Mouse (Mus musculus): ENCODE results near the gene Rims3. TPM values are rescaled to one million over a fixed set of nuclear protein-coding genes. Genes with fewer than 3 reads are reported as not detected.

Gene Rims3
- total RNA-seq, 2 experiments from 2014 or later: 25.9 to 28.9 TPM

GRCm38 (mm10) chr4:120850946-120851345, 3.7 kb upstream of the Rims3 start:
- peak in 1 of 2 experiments; percentile 45 for DNase-seq

GRCm38 (mm10) chr4:120855360-120856060, 894 bp downstream of the Rims3 start:
- no peak for DNase-seq

GRCm38 (mm10) chr4:120856376-120856775, 1.8 kb downstream of the Rims3 start:
- no peak for DNase-seq

DNA sequence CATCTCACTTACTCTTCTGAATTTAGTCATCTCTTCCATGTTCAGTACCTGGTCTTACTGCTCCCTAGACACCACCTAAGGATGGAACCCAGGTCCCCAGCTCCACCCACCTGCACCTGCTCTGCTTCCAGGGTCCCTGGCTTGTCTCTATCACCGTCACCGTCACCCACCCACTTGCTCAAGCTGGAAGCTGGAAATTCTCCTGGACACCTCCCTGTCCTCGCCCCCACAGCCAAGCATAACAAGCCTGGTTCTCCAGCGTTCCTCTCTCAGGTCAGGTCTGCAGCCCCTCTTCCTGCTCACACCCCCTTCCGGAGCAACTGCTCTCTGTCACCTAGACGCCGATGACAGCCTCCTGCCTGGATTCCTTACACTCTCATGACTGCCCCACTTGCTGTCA, 5.2 kb downstream of the Rims3 start:
- DNase-seq: no peak

- DNase-seq: no peak
Observed at GRCm38 (mm10) chr4:120866211-120866610, 11.6 kb downstream of the Rims3 start.

- no peak for DNase-seq
Observed at GRCm38 (mm10) chr4:120868246-120868645, 13.6 kb downstream of the Rims3 start.

- DNase-seq: no peak
Observed at GRCm38 (mm10) chr4:120868988-120869387, 14.4 kb downstream of the Rims3 start.

DNA sequence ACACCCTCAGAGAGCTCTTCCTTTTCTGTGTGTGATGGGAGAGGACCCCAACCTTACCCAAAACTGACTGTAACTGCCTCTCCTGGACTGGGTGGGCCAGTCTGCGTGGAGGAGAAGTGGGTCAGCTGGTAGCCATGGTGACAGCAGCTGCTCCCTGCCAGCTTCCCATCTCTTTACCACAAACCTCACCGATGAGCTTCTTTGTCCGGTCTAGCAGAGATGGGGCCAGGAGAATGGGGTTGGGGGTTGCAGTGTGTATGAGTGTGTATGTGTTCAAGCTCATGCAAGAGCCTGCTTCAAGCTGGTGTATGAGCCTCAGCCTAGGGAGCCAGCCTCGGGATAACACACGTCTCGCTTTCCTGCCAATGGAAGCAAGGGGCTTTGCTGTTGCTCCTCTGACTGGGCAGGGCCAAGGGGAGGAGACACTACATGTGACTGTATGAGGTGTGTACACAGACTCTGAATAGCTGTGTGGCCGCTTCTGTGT, 15.7 kb downstream of the Rims3 start:
- DNase-seq: no peak

DNA sequence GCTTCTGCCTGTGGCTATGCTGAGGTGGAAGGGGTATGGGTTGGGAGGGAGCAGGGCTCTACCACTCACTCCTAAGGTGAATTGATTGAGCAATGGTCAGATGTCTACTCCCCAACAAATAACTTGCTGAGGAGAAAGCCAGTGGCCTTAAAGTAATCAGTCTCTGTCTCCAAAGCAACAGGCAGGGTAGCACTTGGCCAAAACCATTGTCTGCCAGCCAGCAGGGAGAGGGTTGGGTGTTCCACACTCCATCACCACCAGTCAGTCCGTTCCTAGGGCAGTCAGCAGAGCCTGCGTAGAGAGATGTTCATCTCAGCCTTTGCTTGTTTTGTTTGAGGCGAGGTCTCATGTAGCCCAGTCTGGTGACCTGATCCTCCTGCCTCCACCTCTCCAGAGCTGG, 21.3 kb downstream of the Rims3 start:
- DNase-seq: no peak

DNA sequence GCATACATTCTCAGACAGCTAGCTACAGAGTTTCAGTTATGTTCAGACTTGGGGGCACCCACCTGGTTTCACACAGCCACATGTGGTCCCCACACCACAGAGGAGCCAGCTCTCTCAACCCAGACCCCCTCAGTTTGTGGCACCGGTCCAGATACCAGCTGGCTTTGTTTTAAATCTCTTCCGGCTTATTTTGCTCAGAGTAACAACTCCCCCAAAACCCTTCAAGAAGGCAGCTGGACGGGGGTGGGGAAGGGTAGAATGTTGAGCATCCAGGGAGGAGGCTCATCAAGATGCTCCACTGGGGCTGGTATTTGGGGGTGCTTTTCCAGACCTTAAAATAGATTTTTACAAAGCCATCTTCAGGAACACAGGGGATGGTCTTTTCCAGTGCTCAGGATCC, 24.1 kb downstream of the Rims3 start:
- no peak for DNase-seq

- no peak for DNase-seq
Observed at GRCm38 (mm10) chr4:120879386-120879785, 24.8 kb downstream of the Rims3 start.

DNA sequence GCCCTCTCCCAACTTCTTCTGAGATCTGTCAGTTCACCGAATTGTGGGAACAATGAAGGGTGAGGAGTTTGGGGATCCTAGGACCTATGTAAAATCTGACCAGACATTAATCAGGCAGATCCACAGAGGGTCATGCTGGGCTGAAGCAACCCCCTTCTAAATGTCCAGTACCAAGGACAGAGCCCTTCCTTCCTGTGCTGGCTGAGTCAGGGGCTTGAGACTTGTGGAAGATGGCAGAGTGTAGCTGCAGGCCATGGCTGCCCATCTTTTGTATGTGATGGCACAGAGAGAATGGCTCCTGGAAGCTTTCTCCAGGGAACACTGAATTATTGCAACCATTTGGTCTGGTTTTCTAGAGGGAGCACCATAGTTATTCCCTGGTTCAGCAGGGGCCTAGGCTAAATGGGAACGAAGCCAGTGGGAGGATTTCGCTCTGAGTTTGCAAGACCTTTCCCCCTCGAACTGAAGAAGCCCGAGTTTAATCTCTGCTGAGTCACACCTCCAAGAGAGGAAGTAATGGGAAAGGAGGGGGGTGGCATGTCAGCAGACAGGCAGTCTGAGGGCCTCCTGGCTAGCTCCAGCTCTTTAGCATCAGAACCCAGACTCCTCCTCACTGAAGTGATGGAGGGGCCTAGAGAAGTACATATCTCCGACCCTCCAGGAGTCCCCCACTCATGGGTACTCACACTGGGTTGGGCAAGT, 26.3 kb downstream of the Rims3 start:
- no peak for DNase-seq

- peak in 1 of 2 experiments; percentile 38 for DNase-seq
Observed at GRCm38 (mm10) chr4:120882002-120882625, 27.5 kb downstream of the Rims3 start.

DNA sequence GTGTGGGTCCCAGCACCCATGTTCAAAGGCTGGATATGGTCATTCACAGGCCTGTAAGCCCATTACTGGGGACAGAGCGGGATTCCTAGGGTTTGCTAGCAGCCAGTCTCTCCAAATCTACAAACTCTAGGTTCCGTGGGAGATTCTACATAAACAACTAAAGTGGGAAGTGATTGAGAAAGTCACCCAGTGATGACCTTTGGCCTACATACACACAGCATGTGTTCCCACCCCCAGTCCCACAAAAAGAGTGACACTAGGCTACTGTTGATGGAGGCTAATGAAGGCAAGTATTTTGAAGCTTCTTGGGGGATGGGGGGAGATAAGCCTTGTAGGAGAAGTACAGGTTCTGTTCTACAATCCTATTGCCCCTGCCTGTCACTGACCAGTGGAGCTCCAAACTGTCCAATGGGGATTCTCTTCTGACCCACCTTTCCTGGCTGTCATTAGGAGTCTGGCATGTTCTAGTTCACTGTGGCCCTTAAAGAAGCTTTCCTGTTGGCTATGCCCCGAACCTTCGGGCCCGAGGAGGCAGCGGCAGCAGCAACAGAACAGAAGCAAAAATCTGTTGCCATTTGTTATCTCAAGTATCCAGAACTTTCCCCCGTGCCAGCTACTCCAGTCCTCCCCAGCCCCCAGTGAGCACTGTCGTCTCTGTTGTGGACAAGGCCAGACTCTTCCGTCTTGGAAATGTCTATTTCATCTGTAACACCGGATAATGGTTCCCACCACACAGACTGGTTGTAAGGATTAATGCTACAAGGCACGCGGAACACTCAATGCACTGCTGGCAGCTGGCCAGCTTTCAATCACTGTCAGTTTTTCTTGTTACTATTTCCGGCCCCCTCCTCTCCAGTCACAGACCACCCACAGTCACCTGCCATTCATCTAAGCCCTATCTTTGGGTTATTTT, 30.8 kb downstream of the Rims3 start:
- no peak for DNase-seq

DNA sequence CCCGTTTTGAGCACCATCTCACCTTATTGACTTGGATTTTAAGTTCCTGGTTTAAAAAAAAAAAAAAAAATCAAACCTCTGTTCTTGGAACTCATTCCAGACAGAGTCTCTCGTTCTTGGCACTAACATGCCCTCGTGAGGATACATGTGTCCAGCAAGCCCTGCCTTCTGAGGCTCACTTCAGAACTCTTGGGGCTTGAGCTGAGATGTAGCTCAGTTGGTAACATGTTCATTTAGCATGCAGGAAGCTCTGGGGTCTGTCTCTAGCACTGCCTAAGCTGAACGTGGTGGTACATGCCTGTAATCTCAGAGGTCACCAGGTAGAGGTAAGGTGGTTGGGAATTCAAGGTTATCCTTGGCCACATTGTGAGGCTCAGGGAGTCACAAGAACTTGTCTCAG, 31.5 kb downstream of the Rims3 start:
- DNase-seq: no peak

DNA sequence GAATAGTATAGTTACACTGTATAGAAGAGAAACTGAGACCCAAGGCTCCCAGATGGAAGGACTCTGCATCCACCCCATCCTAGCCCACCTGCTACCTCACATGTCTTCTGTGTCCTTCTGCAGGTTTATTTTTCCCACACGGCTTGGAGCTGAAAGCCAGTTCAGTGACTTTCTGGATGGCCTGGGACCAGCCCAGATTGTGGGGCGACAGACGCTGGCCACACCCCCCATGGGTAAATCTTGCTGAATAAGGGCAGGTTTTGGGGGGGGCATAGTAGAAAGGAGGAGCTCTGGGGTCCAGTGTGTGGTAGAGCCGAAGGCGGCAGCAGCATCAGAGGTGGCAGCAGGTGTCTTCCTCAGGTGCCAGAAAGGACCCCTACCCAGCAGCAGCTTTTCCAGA, 32.2 kb downstream of the Rims3 start:
- no peak for DNase-seq

DNA sequence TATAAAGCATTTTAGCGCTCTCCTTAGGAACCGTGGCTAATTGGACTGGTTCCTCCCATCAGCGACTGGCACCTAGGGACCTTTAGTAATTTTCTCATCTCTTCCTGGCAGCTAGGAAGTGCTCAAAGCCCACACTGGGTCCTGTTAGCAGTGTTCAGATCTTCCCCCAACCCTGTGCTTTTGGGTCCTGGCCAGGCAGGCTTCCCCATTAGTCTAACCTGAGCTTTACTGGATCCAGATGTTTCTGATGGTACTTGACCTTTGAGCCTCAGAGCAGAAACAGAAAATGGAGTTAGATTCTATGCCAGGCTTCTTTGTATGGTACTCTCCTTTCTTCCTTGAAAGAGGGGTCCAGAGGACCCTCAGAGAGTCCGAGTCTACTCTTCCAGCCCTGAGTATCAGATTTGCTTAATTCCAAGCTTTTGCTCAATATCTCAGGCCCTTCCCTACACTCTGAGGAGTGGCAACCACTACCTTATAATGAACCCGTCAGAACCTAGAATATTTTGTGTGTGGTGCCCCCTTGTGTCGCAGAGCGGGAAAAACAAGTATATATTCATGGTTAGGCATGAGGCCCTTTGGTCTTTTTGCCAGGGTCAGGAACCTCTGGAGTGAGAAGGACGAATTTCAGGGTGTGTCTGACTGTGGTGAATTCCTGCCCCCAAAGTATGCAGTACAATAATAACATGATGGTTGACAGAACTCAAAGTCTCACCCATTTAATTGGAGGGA, 32.9 kb downstream of the Rims3 start:
- peak in 1 of 2 experiments; percentile 65 for DNase-seq

GRCm38 (mm10) chr4:120888884-120889283, 34.3 kb downstream of the Rims3 start:
- DNase-seq: no peak

GRCm38 (mm10) chr4:120890754-120891440, 36.3 kb downstream of the Rims3 start:
- no peak for DNase-seq

DNA sequence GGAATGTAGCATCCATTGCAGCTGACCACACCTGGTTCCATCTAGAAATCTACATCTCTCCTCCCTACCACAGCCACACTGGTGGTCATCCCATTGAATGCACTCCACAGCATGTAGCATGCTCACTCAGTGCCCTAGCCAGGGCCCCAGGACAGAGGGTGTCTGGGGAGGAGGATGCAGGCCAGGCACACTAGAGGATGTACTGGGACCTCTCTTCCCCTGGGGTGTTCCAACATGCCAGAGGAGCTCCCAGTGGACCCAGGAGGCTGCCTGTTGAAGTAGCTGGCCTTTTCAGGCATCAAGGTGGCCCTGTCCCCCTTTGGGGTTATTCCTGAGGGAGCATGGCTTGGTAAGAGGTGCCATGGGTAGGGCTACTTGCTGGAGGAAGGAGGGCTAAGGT, 37.3 kb downstream of the Rims3 start:
- DNase-seq: no peak

DNA sequence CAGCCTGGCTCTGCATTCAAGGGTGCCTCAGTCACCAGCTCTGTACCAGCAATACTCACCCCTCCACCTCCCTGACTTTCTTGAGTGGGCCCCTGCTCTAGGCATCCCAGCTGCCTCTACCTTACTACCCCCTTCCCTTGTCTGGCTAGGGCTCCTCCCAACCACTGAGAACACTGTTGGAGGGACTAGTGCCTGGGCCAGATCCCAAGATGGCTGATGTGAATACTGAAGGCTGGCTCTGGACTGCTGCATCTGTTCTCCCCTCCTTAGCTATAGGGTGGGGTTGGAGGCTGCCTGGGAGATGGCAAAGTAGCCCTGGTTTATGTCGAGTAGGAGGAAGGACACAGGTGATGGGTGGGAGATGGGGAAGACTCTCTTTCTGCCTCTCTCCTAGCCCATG, 37.9 kb downstream of the Rims3 start:
- DNase-seq: no peak
